Mouse (Mus musculus) liver, embryonic 14.5 days (tissue): ENCODE results near the gene Exph5. TPM values are rescaled to one million over a fixed set of nuclear protein-coding genes. Genes with fewer than 3 reads are reported as not detected.

Source experiments
- ATAC-seq: fragments of 200-750 bp; cut with Nextera tagmentation; 2 replicates; pipeline ENCODE4 v1.8.0; 2017; ENCODE audit warnings: moderate number of reproducible peaks, mild to moderate bottlenecking, moderate library complexity; ENCODE audit not compliant: insufficient read depth
- DNase-seq, 3 experiments: peaks; one replicate each; pipeline ENCODE4 v3.0.0-alpha.2; 2012 to 2013; ENCODE audit warnings: low read depth in 3 of 3, low spot score in 3 of 3
- H3K27ac ChIP-seq: fragments of 300-500 bp; sonication (generic); 2 replicates; pipeline ENCODE4 v1.5.1; 2014; ENCODE audit warnings: moderate library complexity, mild to moderate bottlenecking, control low read depth, inconsistent platforms
- H3K27me3 ChIP-seq: fragments of 300-500 bp; sonication (generic); 2 replicates; pipeline ENCODE4 v1.6.1; 2014; ENCODE audit warnings: mild to moderate bottlenecking, low read length, moderate library complexity; ENCODE audit not compliant: control insufficient read depth, insufficient read depth
- H3K36me3 ChIP-seq: fragments of 300-500 bp; sonication (generic); replicated peaks from 2 replicates; pipeline ENCODE4 v1.6.1; 2014; ENCODE audit warnings: low read depth; ENCODE audit not compliant: control insufficient read depth, insufficient read depth
- H3K4me1 ChIP-seq, 2 experiments: fragments of 200-500 bp in 1 of 2; fragments of 300-500 bp in 1 of 2; sonication (generic) in 1 of 2; replicated peaks; 2 replicates each; pipeline ENCODE4 v1.6.1; 2012 to 2014; ENCODE audit warnings: antibody characterized with exemption in 1 of 2, inconsistent platforms in 1 of 2, low read length in 1 of 2; ENCODE audit not compliant: control insufficient read depth in 2 of 2, insufficient read depth in 2 of 2
- H3K4me2 ChIP-seq: fragments of 300-500 bp; sonication (generic); 2 replicates; pipeline ENCODE4 v1.6.1; 2014; ENCODE audit warnings: low read depth, mild to moderate bottlenecking, control low read depth, moderate library complexity
- H3K4me3 ChIP-seq, 2 experiments: fragments of 200-500 bp in 1 of 2; fragments of 300-500 bp in 1 of 2; sonication (generic) in 1 of 2; 2 replicates each; pipeline ENCODE4 v1.5.1; 2012 to 2014; ENCODE audit warnings: low read depth in 2 of 2, low read length in 2 of 2, mild to moderate bottlenecking in 2 of 2, control low read depth in 1 of 2, inconsistent platforms in 1 of 2, moderate library complexity in 1 of 2; ENCODE audit not compliant: insufficient read depth in 1 of 2
- H3K9ac ChIP-seq: fragments of 300-500 bp; sonication (generic); replicated peaks from 2 replicates; pipeline ENCODE4 v1.6.1; 2014; ENCODE audit warnings: mild to moderate bottlenecking, control low read depth, moderate library complexity
- H3K9me3 ChIP-seq: fragments of 300-500 bp; sonication (generic); 2 replicates; pipeline ENCODE4 v1.6.1; 2016; ENCODE audit warnings: low read length, mixed read lengths; ENCODE audit not compliant: control insufficient read depth
- CTCF ChIP-seq: IDR thresholded peaks from 2 replicates; pipeline ENCODE4 v1.5.1; 2016; ENCODE audit warnings: antibody characterized with exemption, low read depth, control low read depth
- EP300 ChIP-seq: IDR thresholded peaks from 2 replicates; pipeline ENCODE4 v1.6.1; 2016; ENCODE audit warnings: antibody characterized with exemption, low read depth
- WGBS: fragments of 180-500 bp; shearing (Covaris S2); extraction: QIAGEN DNeasy Blood & Tissue Kit; methylation state at CpG from one replicate; pipeline ENCODE4 v1.1.7; 2014; ENCODE audit not compliant: insufficient replicate concordance; 5-methylcytosine and 5-hydroxymethylcytosine counted together
- polyA plus RNA-seq, 2 experiments: library from polyadenylated mRNA; depleted of rRNA in 1 of 2; stranded (reverse) in 1 of 2; unstranded in 1 of 2; fragments of >200 nt; fragmentation: Nextera tagmentation in 1 of 2; extraction: Ambion mirVana in 1 of 2; gene quantifications; 2 replicates each; pipeline versions ENCODE4 v1.2.1 to v1.2.3; 2012 to 2014

Exph5 gene
- polyA plus RNA-seq, 2 experiments = 0.13 to 0.37 TPM

DNA sequence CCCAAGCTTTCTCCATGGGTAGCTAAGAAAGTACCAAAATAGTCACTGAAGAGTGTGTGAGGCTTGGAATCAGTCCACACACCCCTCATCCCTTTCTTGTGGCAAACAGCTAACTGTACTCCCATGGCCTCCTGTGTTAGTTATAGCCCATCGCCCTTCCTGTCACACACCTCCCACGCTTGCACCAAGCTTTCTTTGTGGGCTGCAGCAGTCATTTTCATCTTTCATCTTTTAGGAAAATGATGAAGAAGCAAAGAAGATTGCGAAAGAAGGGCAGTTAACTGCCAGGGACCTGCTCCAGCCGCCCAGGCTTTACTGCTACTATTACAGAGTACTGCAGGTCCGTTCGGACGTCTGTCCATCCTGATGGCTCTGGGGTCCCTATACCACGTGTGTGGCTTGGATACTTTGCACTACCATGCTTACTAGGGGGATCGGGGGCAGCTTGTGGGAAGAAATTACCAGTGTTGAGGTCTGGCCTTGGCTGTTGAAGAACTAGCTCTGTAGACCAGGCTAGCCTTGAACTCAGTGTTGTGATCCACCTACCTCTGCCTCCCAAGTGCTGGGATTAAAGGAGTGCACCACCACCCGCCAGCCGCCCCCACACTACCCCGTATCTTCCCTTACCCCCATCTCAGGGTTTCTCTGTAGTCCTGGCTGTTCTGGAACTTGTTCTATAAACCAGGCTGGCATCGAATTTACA, 96.4 kb downstream of the Exph5 start:
- Histone ChIP-seq H3K4me1 (0 out of 4 replicates have a peak, but pooled peaks cover 0 to 2% of the 10 kb centered on the region in 2 experiments), H3K27ac (no peak overlapping the region), H3K9ac (no peak overlapping the region), H3K9me3 (no peaks in the 10 kb centered on the region), H3K4me2 (no peak overlapping the region), H3K36me3 (no peaks in the 10 kb centered on the region), H3K27me3 (no peaks in the 10 kb centered on the region), H3K4me3 (no peak overlapping the region)
- ATAC-seq = no peak
- WGBS = 60% methylated on average over 13 of the region's 13 CpGs
- no peak for DNase-seq
- TF ChIP-seq EP300 (no peak), CTCF (no peak)

DNA sequence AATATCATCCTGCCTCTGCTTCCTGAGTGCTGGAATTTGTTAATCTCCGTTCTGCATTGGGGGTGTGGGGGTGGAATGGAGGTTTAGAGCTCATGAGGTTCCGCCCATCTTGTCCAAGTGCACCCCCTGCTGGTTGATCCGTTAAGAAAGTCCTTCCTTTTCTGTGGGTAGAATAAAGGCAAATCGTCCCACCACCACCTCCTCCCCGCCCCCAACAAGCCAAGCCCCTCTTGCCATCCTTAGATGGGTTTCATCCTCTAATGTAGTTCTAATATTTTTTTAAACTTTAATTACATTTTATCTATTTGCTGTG, 96.9 kb downstream of the Exph5 start:
- Histone ChIP-seq H3K9ac (no peak overlapping the region), H3K27me3 (no peaks in the 10 kb centered on the region), H3K36me3 (no peaks in the 10 kb centered on the region), H3K4me2 (no peak overlapping the region), H3K4me1 (0 out of 4 replicates have a peak, but pooled peaks cover 0 to 2% of the 10 kb centered on the region in 2 experiments), H3K4me3 (no peak overlapping the region), H3K9me3 (no peaks in the 10 kb centered on the region), H3K27ac (no peak overlapping the region)
- ATAC-seq (no peak), DNase-seq (peak; percentile 35 to 54 (median 42))
- WGBS = 6% methylated on average over 5 of the region's 5 CpGs
- TF ChIP-seq CTCF (peak; percentile 77), EP300 (no peak)

DNA sequence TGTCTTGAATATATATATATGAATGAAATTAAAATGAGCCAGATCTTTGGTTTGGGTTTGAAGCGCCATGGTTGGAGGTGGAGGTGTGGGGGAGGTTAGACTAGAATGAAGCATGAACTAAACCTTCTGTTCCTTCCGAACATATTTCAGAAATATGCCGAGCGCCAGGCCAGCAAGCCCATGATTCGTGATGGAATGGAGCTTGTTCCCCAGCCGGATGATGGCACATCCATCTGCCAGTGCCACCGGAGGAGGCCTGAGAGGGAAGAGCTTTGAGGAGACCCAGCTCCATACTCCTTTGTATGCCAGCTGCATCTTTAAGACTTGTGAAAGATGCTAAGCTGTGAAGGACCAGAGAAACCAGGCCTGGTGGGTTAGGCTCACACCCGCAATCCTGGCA, 98.1 kb downstream of the Exph5 start:
- ATAC-seq (no peak), DNase-seq (no peak)
- H3K4me2 ChIP-seq = no peak overlapping the region
- no peak overlapping the region for H3K4me3 ChIP-seq
- H3K36me3 ChIP-seq = no peaks in the 10 kb centered on the region
- H3K27ac ChIP-seq = no peak overlapping the region
- TF ChIP-seq CTCF = no peak
- peaks cover 0 to 2% of the 10 kb centered on the region in 2 experiments; a peak in 1 of 4 replicates for H3K4me1 ChIP-seq
- 80% methylated on average over 8 of the region's 8 CpGs for WGBS
- H3K27me3 ChIP-seq = no peaks in the 10 kb centered on the region
- no peaks in the 10 kb centered on the region for H3K9me3 ChIP-seq
- H3K9ac ChIP-seq = no peak overlapping the region

DNA sequence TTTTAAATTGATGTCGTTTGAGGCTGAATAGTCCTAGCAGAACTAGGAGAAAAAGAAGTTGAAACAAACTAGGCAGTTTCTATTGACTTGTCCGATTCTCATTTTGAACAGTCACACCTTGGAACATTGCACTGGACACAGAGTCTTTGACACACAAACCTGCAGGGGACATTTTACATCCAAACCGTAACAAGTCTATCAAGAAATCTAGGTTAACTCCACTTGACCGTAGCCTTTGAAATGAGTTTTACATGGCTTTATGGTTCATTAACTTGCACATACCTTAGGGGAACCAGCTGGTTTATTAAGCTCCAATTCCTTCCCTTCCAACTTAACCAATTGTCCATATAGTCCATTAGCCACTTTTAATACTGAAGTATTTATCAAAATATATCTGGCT, 99.2 kb downstream of the Exph5 start:
- H3K4me2 ChIP-seq = no peak overlapping the region
- H3K4me1 ChIP-seq = peaks cover 0 to 9% of the 10 kb centered on the region in 2 experiments; a peak in 2 of 4 replicates
- no peak for ATAC-seq
- DNase-seq = no peak
- no peak for TF ChIP-seq CTCF
- no peak for TF ChIP-seq EP300
- no peak overlapping the region for H3K27ac ChIP-seq
- no peaks in the 10 kb centered on the region for H3K27me3 ChIP-seq
- 78% methylated on average over 4 of the region's 4 CpGs for WGBS
- H3K36me3 ChIP-seq = no peaks in the 10 kb centered on the region
- no peaks in the 10 kb centered on the region for H3K9me3 ChIP-seq
- H3K4me3 ChIP-seq = no peak overlapping the region
- H3K9ac ChIP-seq = no peak overlapping the region

DNA sequence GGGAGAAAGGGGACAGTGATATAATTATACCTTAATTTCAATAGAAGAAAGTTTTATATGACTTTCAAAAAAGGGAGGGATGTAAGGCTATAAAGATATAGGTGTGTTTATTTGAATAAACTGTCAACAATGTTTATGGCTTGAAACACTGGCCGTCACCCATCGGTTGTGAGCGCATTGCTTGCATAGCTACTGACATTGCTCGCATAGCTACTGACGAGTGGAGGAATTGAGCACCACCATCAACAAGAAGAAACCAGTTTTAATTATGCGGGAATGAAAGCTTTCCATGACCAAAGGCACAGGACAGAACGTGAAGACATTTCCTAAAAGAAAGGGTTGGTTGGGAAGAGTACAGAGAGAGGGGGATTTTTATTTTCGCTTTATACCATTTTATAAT, 99.7 kb downstream of the Exph5 start:
- Histone ChIP-seq H3K4me3 (no peak overlapping the region), H3K27me3 (no peaks in the 10 kb centered on the region), H3K36me3 (no peaks in the 10 kb centered on the region), H3K9me3 (no peaks in the 10 kb centered on the region), H3K4me1 (peaks cover 0 to 9% of the 10 kb centered on the region in 2 experiments; a peak in 2 of 4 replicates), H3K9ac (no peak overlapping the region), H3K4me2 (no peak overlapping the region), H3K27ac (no peak overlapping the region)
- no peak for DNase-seq
- TF ChIP-seq CTCF = no peak
- TF ChIP-seq EP300 = no peak
- 77% methylated on average over 8 of the region's 8 CpGs for WGBS
- no peak for ATAC-seq
